Mouse (Mus musculus) stomach, embryonic 16.5 days (tissue): ENCODE data around the gene Pex26. TPM values are rescaled to one million over a fixed set of nuclear protein-coding genes. Genes with fewer than 3 reads are reported as not detected.

Source experiments
- ATAC-seq: fragments of 200-750 bp; cut with Nextera tagmentation; 2 replicates; pipeline ENCODE4 v1.8.0; 2017; ENCODE audit warnings: moderate number of reproducible peaks, moderate TSS enrichment; ENCODE audit not compliant: insufficient read depth, low FRiP score
- H3K27ac ChIP-seq: fragments of 300-500 bp; sonication (generic); 2 replicates; pipeline ENCODE4 v1.5.1; 2014; ENCODE audit warnings: low read length
- H3K27me3 ChIP-seq: fragments of 300-500 bp; sonication (generic); 2 replicates; pipeline ENCODE4 v1.6.1; 2014; ENCODE audit warnings: low read length, control low read depth, mixed read lengths; ENCODE audit not compliant: control insufficient read depth, insufficient read depth
- H3K36me3 ChIP-seq: fragments of 300-500 bp; sonication (generic); 2 replicates; pipeline ENCODE4 v1.6.1; 2014; ENCODE audit warnings: low read length; ENCODE audit not compliant: control insufficient read depth, insufficient read depth
- H3K4me1 ChIP-seq: fragments of 300-500 bp; sonication (generic); 2 replicates; pipeline ENCODE4 v1.6.1; 2014; ENCODE audit warnings: low read length, control low read depth, mixed read lengths; ENCODE audit not compliant: control insufficient read depth, insufficient read depth
- H3K4me2 ChIP-seq: fragments of 300-500 bp; sonication (generic); 2 replicates; pipeline ENCODE4 v1.6.1; 2014; ENCODE audit warnings: low read depth, low read length, mixed read lengths
- H3K4me3 ChIP-seq: fragments of 300-500 bp; sonication (generic); replicated peaks from 2 replicates; pipeline ENCODE4 v1.5.1; 2014; ENCODE audit warnings: mild to moderate bottlenecking, low read length
- H3K9ac ChIP-seq: fragments of 300-500 bp; sonication (generic); 2 replicates; pipeline ENCODE4 v1.6.1; 2014; ENCODE audit warnings: low read length
- H3K9me3 ChIP-seq: fragments of 300-500 bp; sonication (generic); replicated peaks from 2 replicates; pipeline ENCODE4 v1.6.1; 2016; ENCODE audit warnings: low read length, control low read depth; ENCODE audit not compliant: control insufficient read depth
- WGBS: fragments of 180-500 bp; shearing (Covaris S2); extraction: QIAGEN DNeasy Blood & Tissue Kit; methylation state at CpG from one replicate; pipeline ENCODE4 v1.1.7; 2014; 5-methylcytosine and 5-hydroxymethylcytosine counted together
- polyA plus RNA-seq: library from polyadenylated mRNA; unstranded; fragments of >200 nt; fragmentation: Nextera tagmentation; extraction: Ambion mirVana; gene quantifications from 2 replicates; pipeline ENCODE4 v1.2.1, GENCODE M21; 2015

The Pex26 gene
- polyA plus RNA-seq, 1 experiment from 2014 or later: 14.0 TPM

GRCm38 (mm10) chr6:121176011-121176730, 7.3 kb upstream of the Pex26 start:
- no peaks in the 10 kb centered on the region for H3K9me3 ChIP-seq
- H3K4me2 ChIP-seq: peak overlapping the region; percentile 37; the same call in 1 of the 2 replicates
- H3K4me3 ChIP-seq: peak overlapping the region; percentile 12; the same call in 1 of the 2 replicates
- ATAC-seq: peak; percentile 83
- H3K9ac ChIP-seq: peak overlapping the region; percentile 23; the same call in 1 of the 2 replicates
- 43% methylated on average over 14 of the region's 14 CpGs for WGBS
- H3K27ac ChIP-seq: peak overlapping the region; percentile 96
- 0 out of 2 replicates have a peak, but pooled peaks cover 17% of the 10 kb centered on the region for H3K4me1 ChIP-seq
- no peaks in the 10 kb centered on the region for H3K27me3 ChIP-seq
- H3K36me3 ChIP-seq: no peaks in the 10 kb centered on the region

DNA sequence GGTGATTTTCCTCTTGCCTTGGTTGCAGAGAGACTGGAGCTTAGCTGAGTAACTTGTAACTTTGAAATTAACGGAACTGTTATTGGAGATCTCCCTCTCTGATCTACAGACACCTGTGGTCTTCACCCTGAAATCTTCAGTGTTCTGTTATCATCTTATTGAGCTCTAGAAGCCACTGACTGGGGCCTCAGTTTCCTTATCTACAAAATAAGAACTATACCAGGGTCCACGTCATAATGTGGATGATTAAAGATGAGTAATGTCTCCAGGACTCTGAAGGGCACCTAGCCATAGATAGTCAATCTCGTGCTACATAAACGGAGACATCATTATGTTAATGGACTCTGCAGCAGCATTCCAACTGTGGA, 6.8 kb upstream of the Pex26 start:
- Histone ChIP-seq H3K4me2 (peak overlapping the region; percentile 37; the same call in 1 of the 2 replicates), H3K36me3 (no peaks in the 10 kb centered on the region), H3K27me3 (no peaks in the 10 kb centered on the region), H3K9me3 (no peaks in the 10 kb centered on the region), H3K9ac (peak overlapping the region; percentile 23; the same call in 1 of the 2 replicates), H3K27ac (peak overlapping the region; percentile 96), H3K4me1 (0 out of 2 replicates have a peak, but pooled peaks cover 17% of the 10 kb centered on the region), H3K4me3 (no peak overlapping the region)
- ATAC-seq: no peak
- WGBS: 51% methylated on average over 4 of the region's 4 CpGs

DNA sequence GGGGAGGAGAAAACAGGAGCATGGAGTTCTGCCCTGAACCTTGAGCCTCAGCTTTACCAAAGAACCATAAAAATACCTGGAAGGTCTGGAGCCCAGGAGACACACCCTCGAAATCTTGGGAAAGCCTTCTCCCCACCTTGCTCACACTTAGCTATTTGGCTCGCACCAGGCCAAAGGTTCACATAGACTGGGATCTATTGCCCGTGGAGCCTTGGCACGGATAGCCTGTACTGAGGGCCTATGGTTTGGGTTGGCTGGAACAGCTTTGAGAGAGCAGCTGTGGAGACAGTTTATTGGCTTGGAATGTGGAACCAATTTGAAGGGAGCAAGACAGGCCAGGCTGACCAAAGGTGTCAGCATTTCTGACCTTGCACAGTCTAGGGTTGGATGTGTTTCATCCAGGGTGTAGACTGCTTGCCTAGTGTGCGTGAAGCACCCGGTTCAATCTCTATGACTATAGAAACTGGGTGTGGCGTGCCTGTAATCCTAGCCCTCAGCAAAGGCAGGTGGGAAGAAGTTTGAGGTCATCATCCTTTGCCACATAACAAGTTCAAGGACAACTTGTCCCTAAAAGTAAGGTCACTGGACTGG, 6.3 kb upstream of the Pex26 start:
- Histone ChIP-seq H3K27ac (peak overlapping the region; percentile 96), H3K4me2 (no peak overlapping the region), H3K9ac (no peak overlapping the region), H3K27me3 (no peaks in the 10 kb centered on the region), H3K4me3 (no peak overlapping the region), H3K9me3 (no peaks in the 10 kb centered on the region), H3K4me1 (0 out of 2 replicates have a peak, but pooled peaks cover 17% of the 10 kb centered on the region), H3K36me3 (no peaks in the 10 kb centered on the region)
- WGBS: 80% methylated on average over 7 of the region's 7 CpGs
- ATAC-seq: no peak

DNA sequence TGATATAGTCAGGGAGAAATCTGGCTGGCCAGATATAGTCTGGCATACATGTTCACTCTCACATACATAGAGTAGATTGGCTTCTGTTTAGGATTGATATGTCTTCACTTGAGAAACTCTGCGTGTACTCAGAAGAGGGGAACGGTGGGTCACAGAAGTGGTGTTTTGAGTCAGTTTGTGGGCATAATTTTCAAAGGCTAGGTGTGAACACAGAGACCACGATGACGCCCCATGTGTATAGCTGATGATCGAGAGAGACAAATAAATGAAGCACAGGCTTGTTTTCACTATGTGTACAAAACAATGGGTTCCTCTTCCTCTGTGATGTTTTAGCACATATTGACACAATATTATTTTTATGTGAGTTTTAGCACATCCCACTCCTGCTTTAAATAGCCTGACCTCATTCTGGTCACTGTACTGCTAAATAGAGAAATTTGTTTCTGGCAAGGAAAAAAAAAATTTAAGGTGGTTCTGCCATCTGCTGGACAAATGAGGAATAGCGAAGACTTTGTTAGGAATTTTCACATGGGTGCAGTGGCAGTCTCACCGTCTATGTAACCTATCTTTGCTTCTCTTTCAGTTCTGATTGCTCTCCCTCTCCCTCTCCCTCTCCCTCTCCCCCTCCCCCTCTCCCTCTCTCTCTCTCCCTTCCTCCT, 4.6 kb upstream of the Pex26 start:
- no peak overlapping the region; the same call in 1 of the 2 replicates for H3K9ac ChIP-seq
- no peaks in the 10 kb centered on the region for H3K9me3 ChIP-seq
- H3K4me2 ChIP-seq: no peak overlapping the region
- WGBS: 60% methylated on average over 7 of the region's 7 CpGs
- H3K27me3 ChIP-seq: no peaks in the 10 kb centered on the region
- H3K36me3 ChIP-seq: no peaks in the 10 kb centered on the region
- H3K4me3 ChIP-seq: no peak overlapping the region
- no peak for ATAC-seq
- no peak overlapping the region for H3K27ac ChIP-seq
- 0 out of 2 replicates have a peak, but pooled peaks cover 17% of the 10 kb centered on the region for H3K4me1 ChIP-seq

DNA sequence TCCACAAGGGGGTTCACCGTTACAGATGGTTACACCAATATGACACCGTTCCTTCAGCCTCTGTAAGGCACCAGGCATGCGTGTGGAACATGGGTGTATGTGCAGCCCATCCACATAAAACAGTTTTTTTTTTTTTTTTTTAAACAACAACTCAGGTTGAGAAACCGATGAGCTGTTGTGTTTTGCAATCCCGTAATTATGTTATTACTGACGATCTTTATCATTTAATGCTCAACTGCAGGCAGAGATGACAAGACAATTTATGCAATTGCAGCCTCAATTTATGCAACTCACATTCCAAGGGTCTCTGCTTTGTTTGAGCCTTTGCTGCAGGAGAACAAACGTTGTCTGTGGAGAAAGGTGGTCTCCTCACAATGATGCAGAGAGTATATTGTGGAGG, 3.6 kb upstream of the Pex26 start:
- Histone ChIP-seq H3K4me1 (peaks cover 22% of the 10 kb centered on the region), H3K4me3 (no peak overlapping the region), H3K36me3 (no peaks in the 10 kb centered on the region), H3K9me3 (no peaks in the 10 kb centered on the region), H3K27ac (no peak overlapping the region), H3K27me3 (no peaks in the 10 kb centered on the region), H3K4me2 (no peak overlapping the region), H3K9ac (no peak overlapping the region)
- 76% methylated on average over 7 of the region's 7 CpGs for WGBS
- no peak for ATAC-seq

DNA sequence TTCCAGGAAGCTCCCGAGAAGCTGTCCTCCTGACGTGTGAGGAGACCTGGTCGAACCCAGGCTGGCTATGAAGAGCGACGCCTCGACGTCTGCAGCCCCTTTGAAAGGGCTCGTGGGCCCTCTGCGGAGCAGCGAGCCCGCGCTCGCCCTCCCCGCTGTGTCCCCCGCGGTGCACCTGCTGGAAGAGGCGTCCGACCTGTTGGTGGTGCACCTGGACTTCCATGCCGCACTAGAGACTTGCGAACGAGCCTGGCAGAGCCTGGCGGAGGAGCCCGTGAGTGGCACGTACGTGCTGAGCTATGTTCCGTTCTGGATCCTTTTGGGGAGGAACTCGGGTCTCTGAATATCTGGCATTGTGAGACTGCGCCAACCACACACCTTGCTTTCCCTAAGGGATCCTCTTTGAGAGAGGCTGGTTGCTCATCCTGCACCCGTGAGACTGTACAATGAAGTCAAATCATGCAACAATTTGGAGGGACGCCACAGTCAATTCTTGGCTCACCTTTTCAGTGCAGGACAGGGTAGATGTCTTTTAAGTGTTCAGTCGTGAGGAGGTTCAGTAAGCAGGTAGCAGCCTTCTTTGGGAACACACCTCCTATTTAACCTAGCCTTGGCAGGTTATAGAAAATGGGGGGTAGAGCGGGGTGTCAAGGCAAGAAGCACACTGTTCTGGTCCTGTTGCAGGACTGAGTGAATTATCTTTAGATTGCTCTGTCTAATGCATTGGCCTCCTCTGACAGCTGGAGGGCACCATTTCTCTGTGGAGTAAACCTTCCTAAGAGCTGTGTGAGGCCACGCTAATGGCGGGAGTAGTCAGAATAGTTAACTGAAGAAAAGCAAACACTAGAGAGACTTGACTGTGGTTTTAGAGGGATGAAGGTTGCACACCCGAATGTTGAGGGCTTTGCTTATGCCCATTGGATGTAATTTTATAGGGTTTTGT, 1.0 kb downstream of the Pex26 start:
- 2% methylated on average over 35 of the region's 35 CpGs for WGBS
- peaks cover 19% of the 10 kb centered on the region for H3K4me1 ChIP-seq
- peak overlapping the region; percentile 87 for H3K9ac ChIP-seq
- peak overlapping the region; percentile 84 for H3K4me3 ChIP-seq
- H3K27me3 ChIP-seq: no peaks in the 10 kb centered on the region
- ATAC-seq: peak; percentile 74
- H3K4me2 ChIP-seq: peak overlapping the region; percentile 93
- no peaks in the 10 kb centered on the region for H3K9me3 ChIP-seq
- peaks cover 10% of the 10 kb centered on the region for H3K36me3 ChIP-seq
- H3K27ac ChIP-seq: peak overlapping the region; percentile 90

DNA sequence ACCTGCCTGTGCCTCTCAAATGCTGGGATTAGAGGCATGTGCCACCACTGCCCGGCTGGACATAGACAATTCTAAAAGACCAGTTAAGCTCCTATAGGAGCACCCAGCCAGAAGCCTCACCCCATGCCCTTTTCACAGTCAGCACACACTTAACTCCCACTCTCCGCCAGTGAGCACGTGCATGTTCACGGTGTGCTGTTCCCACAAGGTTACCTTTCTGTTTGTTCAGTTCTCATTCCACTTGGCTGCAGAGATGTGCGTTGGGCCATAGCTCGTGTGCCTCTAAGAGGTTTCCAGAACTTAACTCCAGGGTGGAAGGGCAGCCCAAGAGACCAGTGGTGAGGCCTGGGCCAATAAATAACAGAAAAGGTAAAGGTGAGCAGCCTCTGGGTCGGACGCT, 1.8 kb downstream of the Pex26 start:
- Histone ChIP-seq H3K27ac (peak overlapping the region; percentile 55; the same call in 1 of the 2 replicates), H3K4me1 (peaks cover 19% of the 10 kb centered on the region), H3K4me3 (peak overlapping the region; percentile 84), H3K9ac (peak overlapping the region; percentile 87), H3K9me3 (no peaks in the 10 kb centered on the region), H3K4me2 (peak overlapping the region; percentile 93), H3K36me3 (peaks cover 10% of the 10 kb centered on the region), H3K27me3 (no peaks in the 10 kb centered on the region)
- 0 out of 2 replicates have a peak, but pooled peaks have one; percentile 16 for ATAC-seq
- 67% methylated on average over 8 of the region's 8 CpGs for WGBS

GRCm38 (mm10) chr6:121191261-121192009, 8.0 kb downstream of the Pex26 start:
- Histone ChIP-seq H3K4me2 (no peak overlapping the region), H3K27ac (no peak overlapping the region), H3K9ac (no peak overlapping the region), H3K4me1 (peaks cover 9% of the 10 kb centered on the region; the same call in 1 of the 2 replicates), H3K36me3 (peaks cover 16% of the 10 kb centered on the region), H3K4me3 (no peak overlapping the region), H3K9me3 (no peaks in the 10 kb centered on the region), H3K27me3 (no peaks in the 10 kb centered on the region)
- 71% methylated on average over 11 of the region's 11 CpGs for WGBS
- no peak for ATAC-seq
